Mouse (Mus musculus) frontal cortex, postnatal 14 days (tissue): ENCODE measurements around the gene Arnt2.

Experiments
- DNase-seq, 2 experiments: peaks; one replicate each; pipeline ENCODE4 v3.0.0; 2022; ENCODE audit warnings: low spot score in 2 of 2

Gene Arnt2

GRCm38 (mm10) chr7:84409896-84410521 lies at the start of gene Arnt2:
Gene Arnt2 (minus strand): TSS chr7:84410176.
- peak; percentile 59 to 60 for DNase-seq

- DNase-seq = no peak
Observed at GRCm38 (mm10) chr7:84451681-84452080, 41.7 kb upstream of the Arnt2 start.

DNA sequence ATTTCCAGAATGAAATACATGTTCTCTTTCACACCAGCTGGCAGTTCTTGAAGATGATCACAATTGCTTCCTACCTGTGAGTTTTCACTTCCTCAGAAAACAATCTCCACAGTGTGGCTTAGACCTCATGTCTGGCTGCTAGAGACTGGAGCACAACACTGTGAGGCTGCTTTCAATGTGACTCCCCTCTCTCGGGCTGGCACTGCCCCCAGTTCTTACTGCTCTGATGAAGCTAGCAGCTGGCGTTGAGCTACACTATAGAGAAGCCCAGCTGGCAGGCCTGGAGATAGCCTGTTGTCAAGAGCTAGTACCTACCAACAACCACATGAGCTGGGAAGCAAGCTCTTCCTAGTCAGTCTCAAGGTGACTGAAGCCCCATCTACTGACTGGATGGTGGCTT lies 39.1 kb upstream of the Arnt2 start:
- peak; percentile 41 to 58 for DNase-seq

DNA sequence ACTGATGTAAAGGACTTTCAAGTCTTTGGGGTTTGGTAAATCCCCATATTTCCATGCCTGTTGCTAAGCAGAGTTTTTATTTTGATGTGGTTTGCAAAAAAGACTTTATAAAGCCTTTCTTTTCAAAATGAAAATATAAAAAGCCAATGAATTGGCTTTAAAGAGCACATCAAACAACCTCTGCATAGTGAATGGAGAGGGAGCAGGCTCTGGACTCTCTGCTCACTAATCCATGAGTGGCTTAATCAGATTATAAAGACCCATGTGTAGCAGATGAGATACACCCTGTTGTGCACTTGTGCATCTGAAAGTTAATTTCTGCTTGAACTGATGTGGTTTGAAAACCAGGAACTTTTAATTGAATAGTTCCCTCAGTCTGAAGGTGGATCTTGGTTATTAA lies 38.5 kb upstream of the Arnt2 start:
- DNase-seq = no peak

DNA sequence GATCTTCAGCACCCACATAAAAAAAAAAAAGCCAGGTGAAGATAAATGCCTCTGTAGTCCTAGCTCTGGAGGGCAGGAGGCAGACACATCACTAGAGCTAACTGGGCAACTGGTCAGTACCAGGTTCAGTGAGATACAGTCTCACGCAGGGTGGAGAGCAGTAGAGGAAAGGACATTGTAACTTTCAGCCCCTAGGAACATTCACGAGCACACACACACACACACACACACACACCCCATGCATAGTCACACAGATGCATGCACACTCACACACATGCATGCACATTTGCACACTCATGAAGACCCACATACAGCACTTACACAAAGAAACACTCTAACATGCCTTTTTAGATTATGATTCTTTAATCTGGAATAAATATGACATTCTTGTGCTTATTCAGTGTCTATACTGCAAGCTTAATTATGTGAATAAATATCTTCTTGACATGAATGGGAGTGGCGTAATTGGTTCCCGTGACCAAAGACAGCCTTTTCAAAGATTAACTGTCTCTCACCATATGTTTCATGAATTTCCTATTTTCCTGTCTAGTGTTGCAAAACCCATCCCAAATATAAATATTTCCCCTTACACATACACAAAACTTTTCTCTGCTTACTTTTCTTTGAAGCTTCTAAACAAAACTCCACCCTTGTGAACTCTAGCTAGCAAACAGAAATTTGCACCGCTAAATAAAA lies 37.9 kb upstream of the Arnt2 start:
- no peak for DNase-seq

- peak; percentile 34 to 45 for DNase-seq
Observed at GRCm38 (mm10) chr7:84447060-84447459, 37.1 kb upstream of the Arnt2 start.

GRCm38 (mm10) chr7:84442343-84442911 lies 32.5 kb upstream of the Arnt2 start:
- DNase-seq = no peak

GRCm38 (mm10) chr7:84439606-84440005 lies 29.6 kb upstream of the Arnt2 start:
- DNase-seq = no peak

- DNase-seq = no peak
Observed at GRCm38 (mm10) chr7:84434901-84435300, 24.9 kb upstream of the Arnt2 start.

DNA sequence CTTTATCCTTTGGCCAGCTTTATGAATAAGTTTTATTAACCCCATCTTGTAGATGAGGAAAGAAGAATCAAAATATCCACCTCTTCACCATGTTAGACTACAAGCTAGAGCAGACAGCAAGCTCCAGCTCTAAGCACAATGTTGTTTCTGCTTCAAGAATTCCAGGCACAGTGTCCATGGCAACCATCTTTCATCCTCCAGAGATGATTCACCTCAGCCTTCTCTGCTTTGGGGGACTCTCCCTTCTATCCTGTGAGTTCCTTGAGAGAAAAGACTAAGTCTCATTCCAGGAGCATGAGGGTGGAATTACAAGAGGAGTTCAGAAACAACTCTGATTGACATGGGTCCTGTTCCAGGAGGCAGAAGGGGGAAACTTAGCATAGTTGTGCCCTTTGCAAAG lies 22.2 kb upstream of the Arnt2 start:
- peak in 1 of 2 experiments; percentile 29 for DNase-seq

- DNase-seq = no peak
Observed at GRCm38 (mm10) chr7:84427221-84427620, 17.2 kb upstream of the Arnt2 start.

DNA sequence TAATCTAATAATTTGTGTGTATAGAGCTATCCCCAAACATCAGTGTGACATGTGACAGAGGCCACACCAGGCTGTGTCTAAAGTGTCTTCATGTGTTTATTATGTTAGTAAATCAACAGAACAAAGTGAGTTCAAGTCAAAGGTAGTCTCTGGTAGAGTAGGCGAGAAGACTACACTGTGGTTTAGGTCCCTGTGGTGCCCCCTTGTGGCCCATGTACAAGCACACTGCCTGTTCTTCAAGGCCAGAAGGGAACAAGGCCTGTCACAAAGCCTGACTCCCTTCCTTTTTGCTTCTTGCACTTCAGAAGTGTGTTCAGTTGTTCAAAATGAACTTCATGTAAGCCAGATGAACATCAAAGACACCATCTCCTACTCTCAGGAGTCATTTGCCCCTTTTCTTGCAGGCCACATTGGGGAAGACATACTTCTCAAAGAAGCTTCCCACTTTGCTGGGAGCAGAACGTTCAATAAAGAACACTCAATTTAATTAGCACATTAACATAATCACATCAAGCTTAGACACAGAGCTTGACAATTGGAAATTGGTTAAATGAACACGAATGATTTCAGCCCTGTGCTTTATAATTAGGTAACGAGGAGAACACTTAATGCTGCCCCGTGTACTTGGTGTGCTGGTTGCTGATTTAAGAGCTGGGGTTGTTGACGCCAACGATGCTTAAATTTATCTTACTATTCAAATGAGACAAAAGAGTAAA lies 14.9 kb upstream of the Arnt2 start:
- no peak for DNase-seq

- no peak for DNase-seq
Observed at GRCm38 (mm10) chr7:84421753-84422152, 11.8 kb upstream of the Arnt2 start.

DNA sequence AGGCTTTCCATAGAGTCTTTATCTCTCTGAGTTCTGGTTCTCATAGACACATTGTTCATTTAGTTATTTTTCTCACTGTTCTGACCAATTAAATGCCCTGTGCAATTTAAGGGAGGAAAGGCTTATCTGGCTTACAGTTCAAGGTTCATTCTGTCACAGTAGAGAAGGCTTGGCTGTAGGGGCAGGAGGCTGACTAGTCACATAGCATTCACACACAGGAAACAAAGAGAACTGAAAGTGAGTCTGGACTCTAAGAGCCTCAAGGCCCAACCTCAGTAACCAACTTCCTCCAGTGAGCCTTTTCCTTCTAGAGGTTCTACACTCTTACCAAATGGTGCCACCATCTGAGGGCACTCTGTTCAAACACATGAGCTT lies 11.3 kb upstream of the Arnt2 start:
- DNase-seq = no peak

GRCm38 (mm10) chr7:84420581-84421290 lies 10.8 kb upstream of the Arnt2 start:
- DNase-seq = no peak

GRCm38 (mm10) chr7:84417441-84417840 lies 7.5 kb upstream of the Arnt2 start:
- no peak for DNase-seq

GRCm38 (mm10) chr7:84412570-84412969 lies 2.6 kb upstream of the Arnt2 start:
- DNase-seq = no peak

- DNase-seq = peak; percentile 37 to 58
Observed at GRCm38 (mm10) chr7:84409241-84409895, 608 bp downstream of the Arnt2 start.

- no peak for DNase-seq
Observed at GRCm38 (mm10) chr7:84408282-84408681, 1.7 kb downstream of the Arnt2 start.

GRCm38 (mm10) chr7:84403371-84403770 lies 6.6 kb downstream of the Arnt2 start:
- no peak for DNase-seq

DNA sequence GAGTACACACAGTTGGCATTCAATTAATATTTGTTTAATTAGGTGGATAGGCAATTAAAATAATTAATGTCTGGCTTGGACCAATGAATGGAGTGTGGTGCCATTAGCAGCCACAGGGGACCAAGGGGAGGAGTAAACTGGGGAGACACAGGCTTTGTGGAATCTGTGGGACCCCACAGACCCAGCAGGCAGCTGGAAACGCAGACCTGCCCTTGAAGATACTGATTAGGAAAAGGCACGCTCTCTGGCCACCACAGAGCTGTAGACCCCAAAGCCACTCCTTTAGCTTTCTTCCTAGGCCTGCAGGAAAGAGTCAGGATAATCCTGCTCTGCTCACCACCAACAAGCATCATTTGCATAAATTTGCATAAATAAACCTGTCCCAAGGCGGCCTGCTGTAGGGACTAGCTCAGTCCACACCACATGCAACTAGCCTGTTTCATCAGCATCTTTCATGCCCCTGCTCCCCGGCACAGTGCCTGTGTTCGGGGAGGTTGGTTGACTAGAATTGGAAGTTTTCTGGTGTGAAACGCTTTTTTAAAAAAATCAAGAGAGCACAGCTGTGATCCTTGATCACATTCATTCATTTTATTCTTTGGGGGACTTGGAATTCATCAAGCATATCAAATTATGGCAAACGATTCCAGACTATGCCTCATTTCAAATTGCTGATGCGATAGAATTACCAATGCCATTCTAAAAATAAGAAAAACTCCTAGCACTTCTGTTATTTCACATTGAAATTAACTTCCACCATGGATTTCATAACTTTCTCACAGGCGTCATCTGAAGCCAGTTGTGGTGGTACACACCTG lies 8.1 kb downstream of the Arnt2 start:
- no peak for DNase-seq
